Mouse (Mus musculus) olfactory bulb, adult 2 months (tissue): Measurements from ENCODE around the gene B9d2. TPM values are rescaled to one million over a fixed set of nuclear protein-coding genes. Genes with fewer than 3 reads are reported as not detected.

ENCODE experiments used
- H3K27ac ChIP-seq: fragments of 200-500 bp; 2 replicates; pipeline ENCODE4 v1.5.1; 2012; ENCODE audit warnings: low read depth, low read length; ENCODE audit not compliant: insufficient read depth
- H3K4me1 ChIP-seq: fragments of 200-500 bp; 2 replicates; pipeline ENCODE4 v1.6.1; 2012; ENCODE audit warnings: low read length; ENCODE audit not compliant: control insufficient read depth, insufficient read depth
- H3K4me3 ChIP-seq: fragments of 200-500 bp; 2 replicates; pipeline ENCODE4 v1.5.1; 2012; ENCODE audit warnings: mild to moderate bottlenecking, low read depth, low read length, moderate library complexity; ENCODE audit not compliant: insufficient read depth
- CTCF ChIP-seq: fragments of 200-500 bp; IDR thresholded peaks from 2 replicates; pipeline ENCODE4 v1.5.1; 2012; ENCODE audit warnings: low read depth, mild to moderate bottlenecking, low read length, moderate library complexity; ENCODE audit not compliant: insufficient read depth
- POLR2A ChIP-seq: fragments of 200-500 bp; IDR thresholded peaks from 2 replicates; pipeline ENCODE4 v1.6.1; 2012; ENCODE audit warnings: mild to moderate bottlenecking, low read depth, low read length, moderate library complexity; ENCODE audit not compliant: insufficient read depth
- WGBS: fragments of 180-500 bp; shearing (Covaris S2); methylation state at CpG from one replicate; pipeline ENCODE4 v1.1.7; 2018; 5-methylcytosine and 5-hydroxymethylcytosine counted together
- polyA plus RNA-seq: library from polyadenylated mRNA; stranded (reverse); fragments of >200 nt; gene quantifications from 2 replicates; pipeline ENCODE4 v1.2.4, GENCODE M21; 2012; ENCODE audit warnings: low replicate concordance; ENCODE audit not compliant: missing spikeins, insufficient read depth, insufficient read length

Gene B9d2
- polyA plus RNA-seq: not detected in 2 replicates

DNA sequence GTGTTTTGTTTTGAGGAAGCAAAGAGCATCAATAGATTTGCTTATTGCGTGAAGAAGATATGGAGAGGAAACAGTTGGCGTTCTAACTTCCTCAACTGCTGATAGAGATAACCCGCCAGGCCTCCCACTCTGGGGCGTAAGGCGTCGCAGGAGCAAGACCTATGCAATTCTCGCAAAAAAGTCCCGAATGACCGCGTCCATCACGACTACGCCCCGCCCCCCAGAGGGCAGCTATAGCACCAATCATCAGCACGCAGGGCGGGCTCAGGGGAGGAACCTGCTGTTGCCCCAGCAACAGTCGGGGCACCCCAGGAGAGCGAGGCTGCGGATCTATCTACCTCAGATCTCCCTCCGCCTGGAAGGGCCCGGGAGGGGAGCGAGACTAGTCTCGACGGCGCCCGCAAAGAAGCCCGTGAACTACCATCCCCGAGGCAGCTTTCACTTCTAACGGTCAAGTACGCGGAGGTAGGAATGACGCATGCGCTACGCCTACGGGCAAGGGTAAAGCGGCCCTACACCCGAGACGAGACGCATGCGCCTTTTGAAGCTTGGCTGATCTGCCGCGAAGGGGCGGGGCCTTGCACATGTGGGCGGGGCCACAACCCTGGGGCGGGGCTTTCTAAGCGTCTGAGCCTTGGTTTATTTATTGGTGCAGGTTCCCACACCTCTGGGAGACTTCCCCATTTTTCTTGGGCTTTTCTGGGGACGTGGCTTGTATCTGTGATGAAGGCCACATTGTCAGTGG is at the start of gene B9d2:
Gene B9d2 (plus strand): TSS at position 267 of the 745 bp plus-strand sequence.
- H3K4me1 ChIP-seq: peaks cover 30% of the 10 kb centered on the region
- peak within 1 kb of the TSS; percentile 90 for H3K4me3 ChIP-seq
- TF ChIP-seq CTCF (no peak), POLR2A (peak; percentile 89)
- under 1% methylated on average over 46 of the region's 46 CpGs for WGBS
- peak within 1 kb of the TSS; percentile 100 for H3K27ac ChIP-seq

DNA sequence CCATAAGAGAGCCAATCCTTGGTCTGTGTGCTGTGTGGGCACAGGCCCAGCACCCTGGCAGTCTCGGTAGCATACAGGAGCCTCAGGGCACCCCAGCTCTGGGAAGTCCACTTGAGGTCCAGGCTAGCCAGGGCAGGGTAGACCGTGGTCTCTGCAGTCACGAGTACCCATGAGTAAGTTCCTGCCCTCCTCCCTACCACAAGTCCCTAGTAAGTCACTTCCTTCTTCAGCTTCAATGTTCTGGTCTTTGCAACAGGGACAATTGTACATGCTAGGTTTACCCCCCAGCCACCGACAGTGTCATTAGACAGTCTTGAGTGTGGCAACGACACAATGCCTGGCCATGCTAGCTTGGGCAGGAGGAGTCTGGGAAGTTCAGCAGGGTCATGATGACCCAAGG is 47.9 kb upstream of the B9d2 start:
- WGBS: 89% methylated on average over 5 of the region's 5 CpGs
- Histone ChIP-seq H3K27ac (no peak overlapping the region), H3K4me3 (no peak overlapping the region), H3K4me1 (peaks cover 7% of the 10 kb centered on the region)
- TF ChIP-seq POLR2A (no peak), CTCF (no peak)

DNA sequence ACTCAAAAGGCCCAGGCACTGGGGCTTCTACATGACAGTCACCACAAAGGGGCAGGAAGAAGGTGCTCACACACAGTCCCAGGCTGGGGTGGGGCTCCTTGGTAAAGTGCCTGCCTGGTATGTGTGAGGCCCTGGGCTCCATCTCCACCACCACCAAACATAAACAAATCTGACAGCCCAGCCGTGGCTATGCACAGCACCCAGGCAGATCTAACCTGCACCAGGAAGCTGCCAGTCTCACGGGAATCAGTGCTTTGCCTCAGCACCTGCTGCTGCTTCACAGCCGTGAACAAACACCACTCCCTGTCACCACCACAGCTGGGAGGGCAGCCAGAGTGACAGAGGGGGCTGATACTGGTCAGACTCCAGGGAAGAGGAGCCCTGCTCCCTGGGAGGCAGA is 44.2 kb upstream of the B9d2 start:
- 73% methylated on average over 3 of the region's 3 CpGs for WGBS

DNA sequence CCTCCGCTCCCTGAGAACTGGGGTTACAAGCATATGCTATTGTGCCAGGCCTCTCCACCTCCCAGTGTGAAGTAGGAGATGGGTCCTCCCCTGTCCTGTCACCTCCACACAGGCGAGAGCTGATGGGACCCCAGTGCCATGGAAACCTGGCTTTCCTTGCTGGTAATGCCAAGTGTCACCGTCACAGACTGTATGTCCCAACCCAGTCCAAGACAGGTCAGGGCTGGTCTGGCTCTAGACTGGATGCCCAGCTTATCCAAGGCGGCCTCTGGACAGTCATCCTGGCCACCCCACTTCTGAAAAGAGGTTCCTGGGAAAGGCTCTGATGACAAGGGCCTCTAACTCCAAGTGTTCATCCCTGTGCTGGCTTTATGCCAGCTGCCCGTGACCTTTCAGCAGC is 43.5 kb upstream of the B9d2 start:
- 86% methylated on average over 5 of the region's 5 CpGs for WGBS
- H3K4me1 ChIP-seq: no peaks in the 10 kb centered on the region
- no peak overlapping the region for H3K4me3 ChIP-seq
- TF ChIP-seq CTCF: no peak
- no peak for TF ChIP-seq POLR2A
- no peak overlapping the region for H3K27ac ChIP-seq

More for the DNA sequence above, 44.2 kb upstream of the B9d2 start:
- H3K4me1 ChIP-seq: no peaks in the 10 kb centered on the region
- H3K4me3 ChIP-seq: no peak overlapping the region
- TF ChIP-seq CTCF: no peak
- TF ChIP-seq POLR2A: no peak
- H3K27ac ChIP-seq: no peak overlapping the region

DNA sequence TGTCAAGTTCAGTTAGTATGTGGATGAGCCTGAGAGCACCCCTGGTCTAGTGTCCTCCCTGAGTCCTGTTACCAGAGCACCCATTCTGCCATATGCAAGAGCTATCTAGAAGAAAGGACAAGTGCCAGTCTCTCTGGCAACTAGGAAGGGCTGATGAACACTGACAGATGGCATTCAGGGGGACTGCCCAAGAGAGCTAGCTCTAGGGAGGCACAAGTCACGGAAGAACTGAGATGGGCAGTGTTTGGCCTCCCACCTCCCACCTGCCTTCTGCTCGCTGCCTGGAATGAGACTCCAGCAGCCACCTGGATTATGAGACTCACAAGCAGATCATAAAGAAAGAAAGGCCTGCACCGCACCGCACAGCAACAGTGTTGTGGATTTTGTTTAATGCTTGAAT is 40.8 kb upstream of the B9d2 start:
- 90% methylated on average over 4 of the region's 4 CpGs for WGBS
- Histone ChIP-seq H3K4me1 (no peaks in the 10 kb centered on the region), H3K27ac (no peak overlapping the region), H3K4me3 (no peak overlapping the region)
- TF ChIP-seq CTCF (no peak), POLR2A (no peak)

DNA sequence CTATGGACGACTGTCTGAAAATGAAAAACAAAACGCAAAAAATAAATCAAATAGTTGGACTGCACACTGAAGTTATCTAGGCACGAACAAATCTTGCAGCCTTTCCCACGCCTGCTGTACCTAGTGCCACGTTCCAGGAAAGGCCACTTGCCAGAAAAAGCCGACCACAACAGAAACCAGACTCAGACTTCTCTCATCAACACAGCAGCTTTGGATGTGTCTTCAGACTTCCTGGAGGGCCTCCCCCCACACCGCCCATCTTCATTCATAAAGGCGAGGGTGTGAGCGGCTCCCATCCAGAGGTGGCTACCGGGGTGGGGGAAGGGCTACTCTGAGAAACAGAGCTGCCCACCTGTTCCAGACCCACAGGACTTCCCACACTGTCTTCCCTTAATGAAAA is 36.4 kb upstream of the B9d2 start:
- 69% methylated on average over 10 of the region's 10 CpGs for WGBS
- peaks cover 7% of the 10 kb centered on the region; the same call in 1 of the 2 replicates for H3K4me1 ChIP-seq
- H3K4me3 ChIP-seq: no peak overlapping the region
- TF ChIP-seq CTCF (no peak), POLR2A (no peak)
- no peak overlapping the region for H3K27ac ChIP-seq

DNA sequence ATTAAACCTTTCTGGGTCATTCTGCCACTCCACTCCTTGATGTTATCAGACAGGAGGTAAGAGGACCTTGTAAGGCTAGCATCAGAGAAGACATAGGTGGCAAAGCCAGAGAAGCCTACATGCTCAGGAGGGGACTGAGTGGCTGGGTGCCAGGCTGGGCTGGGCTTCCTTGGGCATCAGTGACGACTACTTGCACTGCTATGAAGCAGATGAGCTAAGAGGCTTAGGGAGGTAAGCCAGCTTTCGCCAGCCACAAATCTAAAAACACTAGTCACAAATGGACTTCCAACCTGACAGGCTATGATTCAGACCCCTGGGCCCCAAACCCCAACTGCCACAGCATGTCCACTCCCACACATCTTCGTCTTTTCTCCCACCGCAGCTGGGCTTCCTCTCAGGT is 35.9 kb upstream of the B9d2 start:
- no peak overlapping the region for H3K4me3 ChIP-seq
- H3K27ac ChIP-seq: no peak overlapping the region
- WGBS: 60% methylated on average over 4 of the region's 4 CpGs
- peaks cover 9% of the 10 kb centered on the region for H3K4me1 ChIP-seq
- TF ChIP-seq POLR2A (no peak), CTCF (no peak)

DNA sequence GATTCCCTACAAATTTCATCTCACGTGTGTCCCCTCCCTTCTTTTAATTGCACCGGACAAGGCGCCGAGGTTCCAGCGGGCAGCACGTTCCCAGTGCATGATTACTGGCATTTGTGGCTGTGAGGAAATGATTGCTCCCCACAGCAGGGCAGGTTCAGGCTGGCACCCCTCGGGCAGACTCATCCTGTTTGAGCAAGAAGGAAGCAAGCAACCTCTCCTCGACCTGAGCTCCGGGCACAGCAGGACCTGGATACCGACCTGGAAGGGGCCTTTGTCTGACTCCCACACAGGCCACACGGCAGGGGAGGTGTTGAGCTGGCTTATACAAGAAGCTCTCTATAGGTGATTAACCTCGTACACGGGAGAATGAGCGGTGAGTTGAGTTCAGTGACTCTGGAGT is 35.5 kb upstream of the B9d2 start:
- no peak overlapping the region for H3K4me3 ChIP-seq
- no peak overlapping the region for H3K27ac ChIP-seq
- peaks cover 9% of the 10 kb centered on the region for H3K4me1 ChIP-seq
- WGBS: 40% methylated on average over 14 of the region's 14 CpGs
- TF ChIP-seq CTCF (no peak), POLR2A (no peak)

DNA sequence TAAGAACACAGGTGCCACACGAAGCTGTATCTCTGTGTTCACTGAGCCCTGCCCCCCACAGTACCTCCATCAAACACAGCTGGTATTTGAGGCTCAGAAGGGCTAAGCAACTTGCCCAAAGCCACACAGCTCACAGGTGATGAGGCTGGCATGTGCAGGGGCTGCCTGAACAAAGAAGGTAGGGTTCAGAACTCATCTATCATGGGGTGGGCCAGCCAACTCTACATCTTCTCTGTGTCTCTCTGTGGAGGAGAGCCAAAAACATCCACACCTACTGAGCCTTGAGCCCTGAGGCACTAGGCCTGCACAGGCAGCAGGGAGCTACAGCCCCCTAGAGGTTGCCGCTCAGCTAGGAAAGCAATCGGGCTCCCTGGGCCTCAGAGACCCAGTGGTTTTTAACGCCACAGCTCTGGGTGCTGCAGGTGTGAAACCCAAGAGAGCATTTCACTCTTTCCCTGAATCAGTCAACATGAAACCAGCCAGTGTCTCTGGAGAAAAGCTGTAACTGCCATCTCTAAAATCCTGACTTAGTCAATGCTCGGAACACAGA is 32.9 kb upstream of the B9d2 start:
- H3K27ac ChIP-seq: no peak overlapping the region
- H3K4me1 ChIP-seq: peaks cover 9% of the 10 kb centered on the region
- TF ChIP-seq CTCF: no peak
- TF ChIP-seq POLR2A: no peak
- WGBS: 60% methylated on average over 5 of the region's 5 CpGs
- H3K4me3 ChIP-seq: no peak overlapping the region
